Mouse (Mus musculus) spleen, postnatal 0 days (tissue): ENCODE measurements around the gene Inpp1. TPM values are rescaled to one million over a fixed set of nuclear protein-coding genes. Genes with fewer than 3 reads are reported as not detected.

ENCODE experiments used
- polyA plus RNA-seq: library from polyadenylated mRNA; unstranded; fragments of >200 nt; fragmentation: Nextera tagmentation; extraction: Ambion mirVana; gene quantifications from 2 replicates; pipeline ENCODE4 v1.2.1, GENCODE M21; 2015

Inpp1 gene
- polyA plus RNA-seq, result 8.3 and 10.7 TPM in 2 replicates

DNA sequence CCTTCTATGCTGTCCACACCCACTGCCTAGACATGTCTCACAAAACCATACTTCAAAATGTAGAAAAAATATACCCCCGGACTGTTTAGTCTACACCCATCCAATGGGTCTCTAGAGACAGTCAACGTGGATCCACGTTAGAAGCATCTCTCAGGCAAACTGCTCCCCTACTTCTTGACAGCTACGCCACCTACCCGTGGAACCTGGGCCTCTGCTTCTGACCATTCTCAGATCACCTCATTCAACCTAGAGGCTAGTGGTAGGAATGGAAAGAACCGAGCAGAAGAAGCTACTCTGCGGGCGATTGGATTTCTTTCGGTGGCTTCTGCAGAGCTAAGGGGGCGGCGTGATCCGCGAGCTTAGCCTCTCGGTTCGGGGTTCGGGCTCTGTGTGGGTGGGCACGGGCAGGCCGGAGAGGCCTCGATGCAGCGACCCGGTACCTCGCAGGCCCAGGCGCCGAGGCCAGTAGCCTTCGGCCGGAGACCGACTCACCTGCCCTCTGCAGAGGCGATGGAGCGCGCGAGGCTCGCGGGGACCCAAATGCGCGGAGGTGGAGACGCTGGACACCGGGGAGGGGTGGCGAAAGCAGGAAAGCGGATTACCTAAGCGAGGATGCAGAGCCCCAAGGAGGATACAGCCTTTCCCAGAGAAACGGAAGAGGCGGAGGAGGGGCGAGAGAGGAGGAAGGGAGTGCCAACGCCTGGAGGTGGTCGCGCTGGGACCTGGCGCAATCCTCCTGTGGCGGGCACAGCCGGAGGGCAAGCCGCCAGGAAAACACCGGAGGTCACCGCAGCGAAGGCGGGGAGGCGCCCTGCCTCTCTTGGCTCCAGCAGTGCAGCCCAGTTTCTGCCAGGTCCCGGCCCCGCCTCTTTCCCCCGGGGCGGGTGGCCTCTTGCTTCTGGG is at the start of gene Inpp1:
Gene Inpp1 (minus strand): TSS at position 779 of the 903 bp plus-strand sequence.

DNA sequence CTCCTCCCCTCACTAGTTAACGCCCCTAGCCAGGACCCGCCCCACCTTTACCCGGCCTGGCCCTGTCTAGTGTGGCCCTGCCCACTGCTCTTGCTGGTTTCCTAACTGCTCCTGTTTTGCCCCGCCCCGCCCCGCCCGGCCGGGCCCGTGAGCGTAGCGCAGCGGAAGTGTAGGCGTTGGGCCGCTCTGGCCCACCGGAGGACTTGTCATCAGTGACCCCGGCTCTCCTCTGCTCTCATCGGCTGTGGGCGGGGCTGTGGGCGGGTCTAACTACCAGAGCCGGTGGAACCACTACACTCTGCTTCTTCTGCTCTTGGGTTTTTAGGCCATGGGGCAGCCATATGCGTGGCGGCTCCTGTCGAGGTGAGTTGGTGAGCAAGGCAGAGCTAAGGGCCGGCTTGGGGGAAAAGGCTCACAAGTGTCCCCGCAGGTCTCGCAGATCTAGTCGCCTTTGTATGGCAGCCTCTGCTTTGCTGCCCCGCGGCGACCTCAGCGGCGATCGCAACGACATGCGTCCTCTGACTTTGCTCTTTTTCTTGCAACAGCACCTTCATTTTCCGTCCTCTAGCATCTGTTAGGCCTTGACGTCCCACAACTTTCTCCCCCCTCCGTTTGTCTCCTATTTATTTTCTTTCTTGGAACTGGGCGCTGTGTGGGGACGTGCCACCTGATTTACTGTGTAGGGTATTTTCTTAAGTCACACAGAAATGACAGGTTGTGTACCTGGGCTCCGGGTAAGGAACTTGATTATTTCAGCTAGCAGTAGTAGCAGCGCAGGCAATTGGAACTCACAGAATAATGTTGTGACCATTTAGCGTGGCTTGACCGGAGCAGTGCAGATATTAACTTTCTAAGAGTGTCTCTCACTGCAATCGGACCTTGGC is 27.5 kb upstream of the Inpp1 start, which contains the start of gene Hibch:
Gene Hibch (plus strand): TSS at position 148 of the 884 bp plus-strand sequence.

Other genes starting within 250 kb of the Inpp1 start
- gene Nemp2, start 187.0 kb downstream of the Inpp1 start, polyA plus RNA-seq, result 3.3 and 3.7 TPM in 2 replicates
- 2.3 and 3.2 TPM in 2 replicates for gene Mfsd6, start 90.2 kb downstream of the Inpp1 start, polyA plus RNA-seq
- gene Hibch, start 27.2 kb upstream of the Inpp1 start, polyA plus RNA-seq, result 12.6 and 14.8 TPM in 2 replicates
- gene 1700019D03Rik, start 202.5 kb upstream of the Inpp1 start, polyA plus RNA-seq, result 0.35 and 0.44 TPM in 2 replicates
- 0.17 TPM in 1 of 2 replicates, not detected in the other for gene Mstn, start 244.0 kb upstream of the Inpp1 start, polyA plus RNA-seq